In genomic region chr2:76076838-76077237, GRCm38 (mm10) we compare ENCODE assay signal across 23 mouse cellular contexts.
DNase-seq lines count a peak whose midpoint lies in the region; ATAC-seq and TF ChIP-seq lines count a peak whose summit lies in the region.
"Had no signal": no experiment of that assay in that cellular context is flagged by ENCODE, and none has a peak within 500 bp of the region (broad histone marks: within the 10 kb centered on the region; RNA-seq: fewer than 3 reads in every experiment).

No protein-coding gene starts in this region.

- peak overlapping the region; percentile 63; the same call in 1 of the 2 replicates for H3K27ac ChIP-seq in kidney, embryonic 14.5 days (ENCODE audit: low read depth, low read length)
- H3K27ac ChIP-seq in kidney, postnatal 0 days: 0 out of 2 replicates have a peak overlapping the region, but pooled peaks have one; percentile 1
- peak overlapping the region; percentile 0; the same call in 1 of the 2 replicates for H3K27ac ChIP-seq in limb, embryonic 10.5 days
- H3K27ac ChIP-seq: gastrocnemius, adult 2 months; hindbrain, embryonic 12.5 days; hindbrain, embryonic 15.5 days had no signal

- no peak overlapping the region for H3K9ac ChIP-seq in kidney, embryonic 14.5 days (ENCODE audit: low read depth, low read length)
- no peak overlapping the region for H3K9ac ChIP-seq in kidney, postnatal 0 days (ENCODE audit: low read depth, low read length)
- H3K9ac ChIP-seq: forebrain, postnatal 0 days; hindbrain, embryonic 12.5 days; hindbrain, embryonic 15.5 days had no signal

- 16% methylated on average over 2 of the region's 2 CpGs for WGBS in kidney, embryonic 14.5 days
- 26% methylated on average over 2 of the region's 2 CpGs for WGBS in kidney, postnatal 0 days
- WGBS in limb, embryonic 10.5 days: 16% methylated on average over 2 of the region's 2 CpGs

- peak; percentile 56; the same call in 1 of the 2 replicates for ATAC-seq in kidney, embryonic 14.5 days (ENCODE audit: low FRiP score, low TSS enrichment)
- no peak for ATAC-seq in kidney, postnatal 0 days (replicated peaks; ENCODE audit: low FRiP score, low read depth)
- ATAC-seq: activated CD4-positive, CD25-positive, alpha-beta regulatory T cell, adult 4 months; forebrain, embryonic 14.5 days; forebrain, postnatal 0 days had no signal

- H3K4me2 ChIP-seq in kidney, embryonic 14.5 days (replicated peaks; ENCODE audit: low read depth, low read length): no peak overlapping the region
- H3K4me2 ChIP-seq in kidney, postnatal 0 days (ENCODE audit: low read length): no peak overlapping the region
- H3K4me2 ChIP-seq: heart, embryonic 11.5 days; hindbrain, embryonic 12.5 days; hindbrain, embryonic 15.5 days had no signal

- DNase-seq in kidney, postnatal 4 days: no peak
- peak; percentile 81 for DNase-seq in kidney, postnatal 0 days (ENCODE audit: low spot score)
- no peak for DNase-seq in kidney, postnatal 25 days
- DNase-seq in limb, embryonic 10.5 days (ENCODE audit: low spot score): no peak
- no peak for DNase-seq in left cerebral cortex, adult 8-10 months (ENCODE audit: low spot score in 2 of 2)
- DNase-seq: adrenal gland, adult 8-10 months; adrenal gland, postnatal 25 days; B cell, adult 2 months; cerebellum, adult 11-12 months; cerebellum, adult 8-10 months; cerebellum, postnatal 10 days; forebrain, postnatal 0 days; gastrocnemius, adult 2 months; gastrocnemius, postnatal 14 days; heart, adult 11 months had no signal

- H3K9me3 ChIP-seq in kidney, embryonic 14.5 days (ENCODE audit: control insufficient read depth, low read length): no peaks in the 10 kb centered on the region
- H3K9me3 ChIP-seq in kidney, postnatal 0 days (replicated peaks; ENCODE audit: low read length): no peaks in the 10 kb centered on the region
- H3K9me3 ChIP-seq in limb, embryonic 10.5 days (replicated peaks): no peaks in the 10 kb centered on the region
- H3K9me3 ChIP-seq: G1E; hindbrain, embryonic 12.5 days; hindbrain, embryonic 15.5 days had no signal

- H3K27me3 ChIP-seq in kidney, embryonic 14.5 days (ENCODE audit: control insufficient read depth, insufficient read depth, low read length): no peaks in the 10 kb centered on the region
- no peaks in the 10 kb centered on the region for H3K27me3 ChIP-seq in kidney, postnatal 0 days (ENCODE audit: insufficient read depth, low read length)
- H3K27me3 ChIP-seq in limb, embryonic 10.5 days (ENCODE audit: low read depth, poor library complexity, severe bottlenecking): 0 out of 2 replicates have a peak, but pooled peaks cover 6% of the 10 kb centered on the region
- H3K27me3 ChIP-seq: CH12.LX; hindbrain, embryonic 12.5 days; hindbrain, embryonic 15.5 days had no signal

- H3K4me1 ChIP-seq in kidney, embryonic 14.5 days (ENCODE audit: control insufficient read depth, insufficient read depth, low read length): peaks cover 27% of the 10 kb centered on the region; the same call in 1 of the 2 replicates
- H3K4me1 ChIP-seq in kidney, postnatal 0 days (replicated peaks; ENCODE audit: insufficient read depth, low read length): 0 out of 2 replicates have a peak, but pooled peaks cover 4% of the 10 kb centered on the region
- peaks cover 69% of the 10 kb centered on the region for H3K4me1 ChIP-seq in limb, embryonic 10.5 days
- H3K4me1 ChIP-seq: hindbrain, embryonic 12.5 days; hindbrain, embryonic 15.5 days had no signal

- no peaks in the 10 kb centered on the region for H3K36me3 ChIP-seq in kidney, embryonic 14.5 days (ENCODE audit: control insufficient read depth, insufficient read depth, low read length)
- H3K36me3 ChIP-seq in kidney, postnatal 0 days (ENCODE audit: insufficient read depth, low read length): no peaks in the 10 kb centered on the region
- H3K36me3 ChIP-seq in limb, embryonic 10.5 days: no peaks in the 10 kb centered on the region
- H3K36me3 ChIP-seq: G1E; hindbrain, embryonic 12.5 days; hindbrain, embryonic 15.5 days had no signal

- no peak overlapping the region for H3K4me3 ChIP-seq in kidney, embryonic 14.5 days (ENCODE audit: low read length)
- no peak overlapping the region for H3K4me3 ChIP-seq in kidney, postnatal 0 days (replicated peaks; ENCODE audit: low read depth, low read length)
- H3K4me3 ChIP-seq in limb, embryonic 10.5 days: no peak overlapping the region
- H3K4me3 ChIP-seq: gastrocnemius, adult 2 months; hindbrain, embryonic 12.5 days; hindbrain, embryonic 15.5 days had no signal

- TF ChIP-seq CTCF in kidney, postnatal 0 days (IDR thresholded peaks at IDR 0.05; ENCODE audit: low read depth): no peak

Comparison
In these comparisons a context has a peak if more than half of its experiments do, and no peak if none do; other contexts are left out.
1. H3K27ac ChIP-seq: peak in every context shown above with its lines; median percentile 63 in kidney, embryonic 14.5 days; 1 in kidney, postnatal 0 days; 0 in limb, embryonic 10.5 days.